Mouse (Mus musculus): ENCODE data around the gene Clec2h.
"Not testable (repeated sequence)": the region's sequence is repeated elsewhere in the genome, so short reads cannot be mapped to it uniquely, and the experiment has no call there.

Gene Clec2h

GRCm38 (mm10) chr6:128662206-128662605, at the start of gene Clec2h:
Clec2h (plus strand) TSS chr6:128662385.
- no peak for DNase-seq (ENCODE audit: low read depth in 1 of 2, low spot score in 2 of 2)

GRCm38 (mm10) chr6:128622733-128623132, 39.5 kb upstream of the Clec2h start:
- DNase-seq (ENCODE audit: low read depth in 1 of 2, low spot score in 2 of 2) = no peak

GRCm38 (mm10) chr6:128623433-128623832, 38.8 kb upstream of the Clec2h start, which contains the start of gene Klrb1a:
Klrb1a (minus strand) TSS chr6:128623533.
- not testable (repeated sequence) for DNase-seq (ENCODE audit: low read depth in 1 of 2, low spot score in 2 of 2)

GRCm38 (mm10) chr6:128624425-128624824, 37.8 kb upstream of the Clec2h start:
- DNase-seq (ENCODE audit: low read depth in 1 of 2, low spot score in 2 of 2) = no peak

- not testable (repeated sequence) for DNase-seq (ENCODE audit: low read depth in 1 of 2, low spot score in 2 of 2)
Measured at GRCm38 (mm10) chr6:128625246-128625645, 36.9 kb upstream of the Clec2h start.

- not testable (repeated sequence) for DNase-seq (ENCODE audit: low read depth in 1 of 2, low spot score in 2 of 2)
Measured at GRCm38 (mm10) chr6:128629771-128630739, 32.1 kb upstream of the Clec2h start.

- DNase-seq (ENCODE audit: low read depth in 1 of 2, low spot score in 2 of 2) = not testable (repeated sequence)
Measured at GRCm38 (mm10) chr6:128630912-128631905, 31.0 kb upstream of the Clec2h start.

GRCm38 (mm10) chr6:128640673-128641072, 21.5 kb upstream of the Clec2h start:
- no peak for DNase-seq (ENCODE audit: low read depth in 1 of 2, low spot score in 2 of 2)

- no peak for DNase-seq (ENCODE audit: low read depth in 1 of 2, low spot score in 2 of 2)
Measured at GRCm38 (mm10) chr6:128641116-128641716, 21.0 kb upstream of the Clec2h start.

- DNase-seq (ENCODE audit: low read depth in 1 of 2, low spot score in 2 of 2) = no peak
Measured at GRCm38 (mm10) chr6:128643999-128644398, 18.2 kb upstream of the Clec2h start.

- not testable (repeated sequence) for DNase-seq (ENCODE audit: low read depth in 1 of 2, low spot score in 2 of 2)
Measured at GRCm38 (mm10) chr6:128644694-128645093, 17.5 kb upstream of the Clec2h start.

GRCm38 (mm10) chr6:128645708-128646107, 16.5 kb upstream of the Clec2h start:
- not testable (repeated sequence) for DNase-seq (ENCODE audit: low read depth in 1 of 2, low spot score in 2 of 2)

GRCm38 (mm10) chr6:128649681-128650080, 12.5 kb upstream of the Clec2h start:
- no peak for DNase-seq (ENCODE audit: low read depth in 1 of 2, low spot score in 2 of 2)

GRCm38 (mm10) chr6:128650187-128650586, 12.0 kb upstream of the Clec2h start:
- no peak for DNase-seq (ENCODE audit: low read depth in 1 of 2, low spot score in 2 of 2)

- DNase-seq (ENCODE audit: low read depth in 1 of 2, low spot score in 2 of 2) = not testable (repeated sequence)
Measured at GRCm38 (mm10) chr6:128650827-128651226, 11.4 kb upstream of the Clec2h start.

- no peak for DNase-seq (ENCODE audit: low read depth in 1 of 2, low spot score in 2 of 2)
Measured at GRCm38 (mm10) chr6:128652938-128653337, 9.2 kb upstream of the Clec2h start.

- DNase-seq (ENCODE audit: low read depth in 1 of 2, low spot score in 2 of 2) = no peak
Measured at GRCm38 (mm10) chr6:128661249-128661648, 936 bp upstream of the Clec2h start.

- no peak for DNase-seq (ENCODE audit: low read depth in 1 of 2, low spot score in 2 of 2)
Measured at GRCm38 (mm10) chr6:128669936-128670335, 7.8 kb downstream of the Clec2h start.

- DNase-seq (ENCODE audit: low read depth in 1 of 2, low spot score in 2 of 2) = no peak
Measured at GRCm38 (mm10) chr6:128679574-128679973, 17.4 kb downstream of the Clec2h start.

- DNase-seq (ENCODE audit: low read depth in 1 of 2, low spot score in 2 of 2) = no peak
Measured at GRCm38 (mm10) chr6:128701691-128702090, 39.5 kb downstream of the Clec2h start.

GRCm38 (mm10) chr6:128722959-128723358, 60.8 kb downstream of the Clec2h start, which contains the start of gene Klrb1:
Klrb1 (minus strand) TSS chr6:128723059.
- no peak for DNase-seq (ENCODE audit: low read depth in 1 of 2, low spot score in 2 of 2)

Measured in monocyte, adult 2 months (primary cell).